Mouse (Mus musculus) midbrain, postnatal 0 days (tissue): ENCODE data around the gene Tekt3. TPM values are rescaled to one million over a fixed set of nuclear protein-coding genes. Genes with fewer than 3 reads are reported as not detected.

Experiments
- ATAC-seq: fragments of 200-750 bp; cut with Nextera tagmentation; 2 replicates; pipeline ENCODE4 v1.8.0; 2017; ENCODE audit warnings: moderate number of reproducible peaks, mild to moderate bottlenecking, moderate TSS enrichment, moderate library complexity; ENCODE audit not compliant: low FRiP score
- DNase-seq: peaks from one replicate; pipeline ENCODE4 v3.0.0-alpha.2; 2015; ENCODE audit warnings: low spot score
- H3K27ac ChIP-seq: fragments of 300-500 bp; sonication (generic); 2 replicates; pipeline ENCODE4 v1.5.1; 2014; ENCODE audit warnings: low read depth, mild to moderate bottlenecking, low read length, mixed read lengths
- H3K27me3 ChIP-seq: fragments of 300-500 bp; sonication (generic); 2 replicates; pipeline ENCODE4 v1.6.1; 2014; ENCODE audit warnings: low read length, control low read depth, mixed read lengths; ENCODE audit not compliant: insufficient read depth
- H3K36me3 ChIP-seq: fragments of 300-500 bp; sonication (generic); 2 replicates; pipeline ENCODE4 v1.6.1; 2014; ENCODE audit warnings: low read length, control low read depth, mixed read lengths; ENCODE audit not compliant: insufficient read depth
- H3K4me1 ChIP-seq: fragments of 300-500 bp; sonication (generic); 2 replicates; pipeline ENCODE4 v1.6.1; 2014; ENCODE audit warnings: mild to moderate bottlenecking, control low read depth, antibody characterized with exemption, low read length, mixed read lengths; ENCODE audit not compliant: insufficient read depth
- H3K4me2 ChIP-seq: fragments of 300-500 bp; sonication (generic); 2 replicates; pipeline ENCODE4 v1.6.1; 2014; ENCODE audit warnings: low read depth, mild to moderate bottlenecking, low read length, mixed read lengths; ENCODE audit not compliant: poor library complexity, severe bottlenecking
- H3K4me3 ChIP-seq: fragments of 300-500 bp; sonication (generic); 2 replicates; pipeline ENCODE4 v1.5.1; 2014; ENCODE audit warnings: low read depth, mild to moderate bottlenecking, low read length, moderate library complexity
- H3K9ac ChIP-seq: fragments of 300-500 bp; sonication (generic); replicated peaks from 2 replicates; pipeline ENCODE4 v1.6.1; 2014; ENCODE audit warnings: mild to moderate bottlenecking, low read length, moderate library complexity, mixed read lengths; ENCODE audit not compliant: poor library complexity, severe bottlenecking
- H3K9me3 ChIP-seq: fragments of 300-500 bp; sonication (generic); 2 replicates; pipeline ENCODE4 v1.6.1; 2016; ENCODE audit warnings: low read length, control low read depth
- CTCF ChIP-seq: IDR thresholded peaks from 2 replicates; pipeline ENCODE4 v1.5.1; 2016; ENCODE audit warnings: antibody characterized with exemption, mild to moderate bottlenecking
- WGBS: fragments of 180-500 bp; shearing (Covaris S2); extraction: QIAGEN DNeasy Blood & Tissue Kit; methylation state at CpG from one replicate; pipeline ENCODE4 v1.1.7; 2014; 5-methylcytosine and 5-hydroxymethylcytosine counted together
- polyA plus RNA-seq: library from polyadenylated mRNA; unstranded; fragments of >200 nt; fragmentation: Nextera tagmentation; extraction: Ambion mirVana; gene quantifications from 2 replicates; pipeline ENCODE4 v1.2.1, GENCODE M21; 2015
- total RNA-seq: library from RNA; depleted of rRNA; stranded (reverse); fragments of >200 nt; gene quantifications from 2 replicates; pipeline ENCODE4 v1.2.3, GENCODE M21; 2014; rRNA removed

Tekt3 gene
- total and polyA plus RNA-seq, 2 experiments from 2014 or later: 0.20 TPM; not detected in 1

DNA sequence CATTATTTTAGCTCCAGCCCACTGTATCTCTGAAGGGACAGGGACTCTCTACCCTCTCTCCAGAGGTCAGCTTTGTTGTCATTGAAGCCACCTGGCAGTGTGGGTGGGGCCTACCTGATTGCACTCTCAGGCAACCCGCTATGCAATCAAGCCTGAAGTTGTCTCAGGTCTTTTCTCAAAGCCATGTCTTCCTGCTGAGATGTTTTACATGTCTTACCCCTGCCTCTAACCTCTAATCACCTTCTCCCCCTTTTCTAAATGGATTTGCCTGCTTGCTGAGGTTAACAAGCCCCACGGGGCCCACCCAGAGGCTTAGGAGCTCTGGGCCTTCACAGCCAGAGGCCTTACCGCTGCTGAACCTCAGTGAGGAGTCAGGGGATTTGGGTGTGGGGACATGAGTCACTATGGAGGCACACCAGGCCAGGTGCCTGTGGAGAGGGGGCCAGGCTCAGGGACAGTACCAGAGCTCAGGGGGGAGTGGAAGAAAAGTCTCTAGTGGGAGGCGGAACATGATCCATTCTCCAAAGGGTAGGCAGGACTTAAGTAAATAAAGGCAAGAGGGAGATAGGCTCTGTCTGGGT, 75.5 kb downstream of the Tekt3 start:
- H3K4me3 ChIP-seq: no peak overlapping the region
- DNase-seq (no peak), ATAC-seq (no peak)
- TF ChIP-seq CTCF: no peak
- H3K4me2 ChIP-seq: no peak overlapping the region
- H3K27ac ChIP-seq: no peak overlapping the region
- H3K4me1 ChIP-seq: peaks cover 8% of the 10 kb centered on the region; the same call in 1 of the 2 replicates
- no peaks in the 10 kb centered on the region; the same call in 1 of the 2 replicates for H3K36me3 ChIP-seq
- WGBS: 63% methylated on average over 4 of the region's 4 CpGs
- no peak overlapping the region for H3K9ac ChIP-seq
- peaks cover 14% of the 10 kb centered on the region for H3K27me3 ChIP-seq
- no peaks in the 10 kb centered on the region for H3K9me3 ChIP-seq

DNA sequence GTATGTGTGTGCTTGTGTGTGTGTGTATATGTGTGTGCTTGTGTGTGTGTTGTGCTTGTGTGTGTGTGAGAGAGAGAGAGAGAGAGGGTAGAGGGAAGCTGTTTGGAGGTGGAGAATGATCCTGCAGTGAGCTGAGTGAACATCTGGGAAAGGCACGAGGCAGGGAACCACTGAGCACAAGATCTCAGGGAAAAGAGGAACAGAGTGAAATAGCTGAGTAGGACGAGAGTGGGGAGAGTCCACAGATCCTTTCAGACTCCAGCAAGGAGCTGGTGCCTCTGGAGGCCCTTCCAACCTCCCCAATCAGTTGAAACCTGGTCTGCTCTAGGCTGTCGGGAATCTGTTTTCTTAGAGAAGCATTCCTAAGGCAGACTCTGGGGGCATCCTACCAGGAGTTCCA, 77.3 kb downstream of the Tekt3 start:
- Histone ChIP-seq H3K9ac (no peak overlapping the region), H3K27ac (no peak overlapping the region), H3K4me3 (no peak overlapping the region), H3K4me2 (no peak overlapping the region), H3K4me1 (no peaks in the 10 kb centered on the region), H3K27me3 (peaks cover 7% of the 10 kb centered on the region), H3K36me3 (no peaks in the 10 kb centered on the region; the same call in 1 of the 2 replicates), H3K9me3 (no peaks in the 10 kb centered on the region)
- ATAC-seq: no peak
- no peak for TF ChIP-seq CTCF
- DNase-seq: no peak
- WGBS: 56% methylated on average over 3 of the region's 3 CpGs

DNA sequence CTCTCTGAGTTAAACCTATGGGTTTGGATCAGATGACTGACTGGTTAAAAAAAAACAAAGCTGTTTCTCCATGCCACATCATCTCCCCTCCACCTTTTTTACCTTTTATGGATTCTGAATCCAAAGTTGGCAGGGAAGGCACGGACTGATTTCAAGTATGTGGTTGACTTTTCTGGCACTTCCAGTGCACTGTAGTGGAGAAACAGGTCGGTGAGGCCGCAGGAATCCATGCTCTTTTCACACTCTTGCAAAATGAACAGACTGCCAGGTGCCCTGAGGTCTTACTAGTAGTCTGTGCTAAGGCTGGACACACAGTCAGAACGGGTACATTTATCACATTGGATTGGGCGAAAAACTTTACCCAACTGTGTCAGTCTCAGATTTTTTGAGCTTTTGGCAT, 80.9 kb downstream of the Tekt3 start:
- 92% methylated on average over 5 of the region's 5 CpGs for WGBS
- DNase-seq (no peak), ATAC-seq (no peak)
- Histone ChIP-seq H3K27ac (no peak overlapping the region), H3K4me1 (no peaks in the 10 kb centered on the region), H3K9ac (no peak overlapping the region), H3K4me2 (no peak overlapping the region), H3K4me3 (no peak overlapping the region), H3K36me3 (no peaks in the 10 kb centered on the region; the same call in 1 of the 2 replicates), H3K27me3 (no peaks in the 10 kb centered on the region), H3K9me3 (no peaks in the 10 kb centered on the region)
- no peak for TF ChIP-seq CTCF

DNA sequence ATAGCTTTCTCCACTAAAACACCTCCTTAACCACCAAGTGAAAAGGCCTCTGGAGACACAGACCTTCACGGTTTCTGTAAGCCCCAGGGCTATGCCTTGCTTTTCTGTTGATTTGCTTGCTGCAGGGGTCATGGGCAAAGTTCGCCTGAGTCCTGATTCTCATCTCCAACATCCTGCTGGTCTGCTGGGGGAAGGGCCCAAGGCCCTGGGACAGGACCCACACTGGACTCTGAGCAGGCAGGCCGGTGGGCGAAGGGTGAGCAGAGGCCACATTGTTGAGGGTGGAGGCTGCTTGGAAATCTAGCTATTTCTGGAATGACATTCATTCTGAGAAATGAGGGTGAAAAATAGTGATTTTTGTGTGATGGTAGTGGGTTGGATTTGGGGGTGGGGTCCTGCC, 81.4 kb downstream of the Tekt3 start:
- DNase-seq (no peak), ATAC-seq (no peak)
- no peak overlapping the region for H3K9ac ChIP-seq
- H3K36me3 ChIP-seq: no peaks in the 10 kb centered on the region; the same call in 1 of the 2 replicates
- 85% methylated on average over 4 of the region's 4 CpGs for WGBS
- H3K9me3 ChIP-seq: no peaks in the 10 kb centered on the region
- no peak for TF ChIP-seq CTCF
- H3K4me2 ChIP-seq: no peak overlapping the region
- no peak overlapping the region for H3K4me3 ChIP-seq
- H3K27me3 ChIP-seq: no peaks in the 10 kb centered on the region
- no peak overlapping the region for H3K27ac ChIP-seq
- no peaks in the 10 kb centered on the region for H3K4me1 ChIP-seq

DNA sequence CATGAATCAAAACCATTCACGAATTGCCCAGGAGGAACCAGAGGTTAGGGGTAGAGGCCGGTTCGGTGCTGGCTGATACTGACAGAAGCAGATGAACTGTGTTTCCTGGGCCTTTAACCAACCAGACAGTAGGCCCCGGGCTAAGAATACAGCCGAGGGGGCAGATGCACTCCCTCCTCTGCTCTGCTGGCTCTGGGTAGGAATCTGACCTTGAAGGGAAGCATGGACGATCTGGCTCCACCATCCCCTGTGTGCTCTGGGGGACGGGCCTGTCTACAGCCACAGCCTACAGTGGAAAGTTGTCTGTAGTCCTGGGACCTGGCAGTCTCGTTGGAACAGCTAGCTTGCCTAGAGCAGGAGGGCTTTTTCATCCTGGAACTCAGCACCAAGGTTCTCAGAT, 82.0 kb downstream of the Tekt3 start:
- Histone ChIP-seq H3K27me3 (no peaks in the 10 kb centered on the region), H3K4me3 (no peak overlapping the region), H3K9ac (no peak overlapping the region), H3K9me3 (no peaks in the 10 kb centered on the region), H3K36me3 (no peaks in the 10 kb centered on the region; the same call in 1 of the 2 replicates), H3K27ac (no peak overlapping the region), H3K4me2 (no peak overlapping the region), H3K4me1 (no peaks in the 10 kb centered on the region)
- no peak for ATAC-seq
- no peak for DNase-seq
- WGBS: 85% methylated on average over 8 of the region's 8 CpGs
- TF ChIP-seq CTCF: no peak

Other genes with a start within 250 kb of the Tekt3 start
- 5.8 and 7.1 TPM in 2 replicates for gene Trim16, start 241.4 kb upstream of the Tekt3 start, total RNA-seq
- gene Trim16, start 241.4 kb upstream of the Tekt3 start, polyA plus RNA-seq: 5.8 and 6.2 TPM in 2 replicates
- 0.38 and 0.49 TPM in 2 replicates for gene Fbxw10, start 214.6 kb upstream of the Tekt3 start, total RNA-seq
- gene Fbxw10, start 214.6 kb upstream of the Tekt3 start, polyA plus RNA-seq: 0.60 and 0.72 TPM in 2 replicates
- 29.5 and 36.6 TPM in 2 replicates for gene Tvp23b, start 182.2 kb upstream of the Tekt3 start, total RNA-seq
- 42.5 and 44.2 TPM in 2 replicates for gene Tvp23b, start 182.2 kb upstream of the Tekt3 start, polyA plus RNA-seq
- gene Cdrt4, start 110.5 kb upstream of the Tekt3 start, total RNA-seq: not detected in 2 replicates
- not detected in 2 replicates for gene Cdrt4, start 110.5 kb upstream of the Tekt3 start, polyA plus RNA-seq
- 39.1 and 40.1 TPM in 2 replicates for gene Pmp22, start 67.3 kb downstream of the Tekt3 start, total RNA-seq
- gene Pmp22, start 67.3 kb downstream of the Tekt3 start, polyA plus RNA-seq: 29.8 and 31.6 TPM in 2 replicates